8 mouse cellular contexts compared by ENCODE assay signal in genomic region chr17:32099943-32100586, GRCm38 (mm10).
DNase-seq lines count a peak whose midpoint lies in the region; ATAC-seq and TF ChIP-seq lines count a peak whose summit lies in the region.

No protein-coding gene starts in this region.

- intact Hi-C loops in gastrocnemius, postnatal 14 days (cut with DNase I; ENCODE audit: low total_unique reads): no loop called here

- peak overlapping the region; percentile 22 for H3K4me3 ChIP-seq in lung, adult 2 months (replicated peaks; ENCODE audit: extremely low read depth, low read depth, low read length)
- peak overlapping the region; percentile 53 for H3K4me3 ChIP-seq in neural tube, embryonic 15.5 days (replicated peaks)

- no peaks in the 10 kb centered on the region for H3K36me3 ChIP-seq in neural tube, embryonic 15.5 days

- TF ChIP-seq POLR2A in lung, adult 2 months (IDR thresholded peaks at IDR 0.05; ENCODE audit: borderline replicate concordance, extremely low read depth, low read depth, low read length): no peak

- H3K27me3 ChIP-seq in neural tube, embryonic 15.5 days (replicated peaks): peaks cover 12% of the 10 kb centered on the region; the same call in 1 of the 2 replicates

- no peaks in the 10 kb centered on the region for H3K9me3 ChIP-seq in neural tube, embryonic 15.5 days (replicated peaks)

- peak; percentile 71 for DNase-seq in CD4-positive, CD25-positive, alpha-beta regulatory T cell, adult 2 months (ENCODE audit: low read depth, low spot score)
- peak; percentile 51 to 59 for DNase-seq in cerebellum, postnatal 14 days
- peak; percentile 66 for DNase-seq in gastrocnemius, postnatal 14 days
- peak; percentile 88 for DNase-seq in kidney, adult 11 months
- no peak for DNase-seq in lung, adult 2 months
- DNase-seq in urinary bladder, postnatal 25 days (ENCODE audit: low spot score): peak; percentile 72

- TF ChIP-seq CTCF in lung, adult 2 months (IDR thresholded peaks at IDR 0.05; ENCODE audit: insufficient read depth, low read length): no peak

- no peak overlapping the region for H3K27ac ChIP-seq in neural tube, embryonic 15.5 days (replicated peaks)

- peak overlapping the region; percentile 70 for H3K9ac ChIP-seq in neural tube, embryonic 15.5 days (replicated peaks)

- ATAC-seq in CD4-positive, CD25-positive, alpha-beta regulatory T cell, adult 4 months: no peak
- ATAC-seq in neural tube, embryonic 15.5 days (ENCODE audit: low FRiP score): peak; percentile 88

- 4% methylated on average over 44 of the region's 44 CpGs for WGBS in lung, adult 2 months
- WGBS in neural tube, embryonic 15.5 days: 1% methylated on average over 44 of the region's 44 CpGs

- peak overlapping the region; percentile 92 for H3K4me2 ChIP-seq in neural tube, embryonic 15.5 days

- H3K4me1 ChIP-seq in lung, adult 2 months (ENCODE audit: control insufficient read depth, insufficient read depth, low read length): peaks cover 5% of the 10 kb centered on the region; the same call in 1 of the 2 replicates
- peaks cover 11% of the 10 kb centered on the region for H3K4me1 ChIP-seq in neural tube, embryonic 15.5 days
